Mouse (Mus musculus) limb, embryonic 14.5 days (tissue): ENCODE measurements around the gene Serpina3c. TPM values are rescaled to one million over a fixed set of nuclear protein-coding genes. Genes with fewer than 3 reads are reported as not detected.

Source experiments
- ATAC-seq: fragments of 200-750 bp; cut with Nextera tagmentation; 2 replicates; pipeline ENCODE4 v1.8.0; 2017; ENCODE audit warnings: low read depth, moderate number of reproducible peaks, moderate TSS enrichment; ENCODE audit not compliant: low FRiP score
- DNase-seq: peaks from one replicate; pipeline ENCODE4 v3.0.0-alpha.2; 2015; ENCODE audit warnings: low spot score
- H3K27ac ChIP-seq: fragments of 300-500 bp; sonication (generic); replicated peaks from 2 replicates; pipeline ENCODE4 v1.5.1; 2014; ENCODE audit warnings: low read depth, mild to moderate bottlenecking, low read length, moderate library complexity, mixed read lengths
- H3K27me3 ChIP-seq: fragments of 300-500 bp; sonication (generic); 2 replicates; pipeline ENCODE4 v1.6.1; 2014; ENCODE audit warnings: low read length, mixed read lengths; ENCODE audit not compliant: control insufficient read depth, insufficient read depth
- H3K36me3 ChIP-seq: fragments of 300-500 bp; sonication (generic); 2 replicates; pipeline ENCODE4 v1.6.1; 2014; ENCODE audit warnings: mild to moderate bottlenecking, low read length, moderate library complexity, mixed read lengths; ENCODE audit not compliant: control insufficient read depth, insufficient read depth
- H3K4me1 ChIP-seq: fragments of 300-500 bp; sonication (generic); 2 replicates; pipeline ENCODE4 v1.6.1; 2014; ENCODE audit warnings: antibody characterized with exemption, low read length, mixed read lengths; ENCODE audit not compliant: control insufficient read depth, insufficient read depth
- H3K4me2 ChIP-seq: fragments of 300-500 bp; sonication (generic); replicated peaks from 2 replicates; pipeline ENCODE4 v1.6.1; 2014; ENCODE audit warnings: low read depth, mild to moderate bottlenecking, low read length, moderate library complexity; ENCODE audit not compliant: severe bottlenecking
- H3K4me3 ChIP-seq: fragments of 300-500 bp; sonication (generic); replicated peaks from 2 replicates; pipeline ENCODE4 v1.5.1; 2014; ENCODE audit warnings: low read length
- H3K9ac ChIP-seq: fragments of 300-500 bp; sonication (generic); 2 replicates; pipeline ENCODE4 v1.6.1; 2014; ENCODE audit warnings: mild to moderate bottlenecking, low read depth, low read length, moderate library complexity; ENCODE audit not compliant: severe bottlenecking
- H3K9me3 ChIP-seq: fragments of 300-500 bp; sonication (generic); 2 replicates; pipeline ENCODE4 v1.6.1; 2016; ENCODE audit warnings: low read length; ENCODE audit not compliant: control insufficient read depth
- POLR2A ChIP-seq: fragments of 200-500 bp; IDR thresholded peaks from 2 replicates; pipeline ENCODE4 v1.8.0; 2012; ENCODE audit warnings: inconsistent platforms, mild to moderate bottlenecking, moderate library complexity, borderline replicate concordance; ENCODE audit not compliant: insufficient read depth, insufficient read length; ENCODE audit errors: extremely low read depth
- WGBS: fragments of 180-500 bp; shearing (Covaris S2); extraction: QIAGEN DNeasy Blood & Tissue Kit; methylation state at CpG from one replicate; pipeline ENCODE4 v1.1.7; 2014; 5-methylcytosine and 5-hydroxymethylcytosine counted together
- polyA plus RNA-seq, 2 experiments: library from polyadenylated mRNA; depleted of rRNA in 1 of 2; stranded (reverse) in 1 of 2; unstranded in 1 of 2; fragments of >200 nt; fragmentation: Nextera tagmentation in 1 of 2; extraction: Ambion mirVana in 1 of 2; gene quantifications; 2 replicates each; pipeline versions ENCODE4 v1.2.1 to v1.2.3; 2012 to 2014

Gene Serpina3c
- polyA plus RNA-seq, 2 experiments, result 0.09 TPM; not detected in 1

DNA sequence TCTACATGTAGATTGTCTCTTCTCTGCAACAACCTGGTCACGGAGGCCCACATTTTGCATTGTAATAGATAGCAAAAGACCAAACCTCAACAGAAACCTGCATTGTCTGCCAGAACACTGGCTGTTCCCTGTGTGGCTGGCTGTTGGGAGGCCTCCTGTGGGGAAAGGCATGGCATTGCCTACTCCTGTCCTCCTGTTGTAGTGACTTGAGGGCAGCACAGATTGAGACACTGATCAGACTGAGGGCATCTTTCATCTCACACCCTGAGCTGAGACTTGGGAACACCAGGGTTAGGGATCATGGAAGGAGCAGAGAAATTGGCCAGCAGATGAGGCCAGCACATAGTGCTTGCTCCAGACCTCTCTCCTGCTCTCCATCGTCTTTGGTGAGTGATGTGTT is 15.5 kb downstream of the Serpina3c start:
- no peaks in the 10 kb centered on the region for H3K27me3 ChIP-seq
- H3K4me1 ChIP-seq, result no peaks in the 10 kb centered on the region
- H3K9ac ChIP-seq, result no peak overlapping the region
- no peaks in the 10 kb centered on the region for H3K9me3 ChIP-seq
- no peak overlapping the region for H3K4me3 ChIP-seq
- 80% methylated on average over 2 of the region's 2 CpGs for WGBS
- no peak for ATAC-seq
- no peaks in the 10 kb centered on the region for H3K36me3 ChIP-seq
- TF ChIP-seq POLR2A, result no peak
- no peak overlapping the region for H3K4me2 ChIP-seq
- no peak overlapping the region for H3K27ac ChIP-seq
- no peak for DNase-seq

DNA sequence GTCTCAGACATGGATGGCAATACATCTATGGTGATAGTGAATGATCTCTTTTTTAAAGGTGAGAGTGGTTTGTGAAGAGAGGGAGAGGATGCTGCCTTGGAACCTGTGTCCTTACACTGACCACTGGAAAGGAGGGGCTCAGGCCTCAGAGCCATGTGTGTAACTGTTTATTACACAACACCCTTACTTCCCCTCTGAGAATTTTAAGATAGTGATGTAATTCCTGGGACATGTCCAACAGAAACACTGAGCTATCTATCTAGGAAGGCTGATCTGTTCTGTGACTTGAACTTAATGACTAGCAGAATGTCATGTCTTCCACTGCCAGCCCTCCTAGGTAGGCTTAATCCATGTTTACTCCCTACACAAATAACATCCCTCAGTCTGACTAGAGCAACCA is 22.6 kb downstream of the Serpina3c start:
- H3K36me3 ChIP-seq, result no peaks in the 10 kb centered on the region
- H3K4me1 ChIP-seq, result no peaks in the 10 kb centered on the region
- no peak overlapping the region for H3K4me3 ChIP-seq
- no peak overlapping the region for H3K27ac ChIP-seq
- H3K9me3 ChIP-seq, result no peaks in the 10 kb centered on the region
- no peak for TF ChIP-seq POLR2A
- DNase-seq (no peak), ATAC-seq (no peak)
- no peak overlapping the region for H3K4me2 ChIP-seq
- no peak overlapping the region for H3K9ac ChIP-seq
- no peaks in the 10 kb centered on the region for H3K27me3 ChIP-seq

- no peak within 1 kb of the TSS for H3K9ac ChIP-seq
- no peaks in the 10 kb centered on the region for H3K9me3 ChIP-seq
- no peak for DNase-seq
- WGBS, result 72% methylated on average over 5 of the region's 5 CpGs
- no peak for ATAC-seq
- no peaks in the 10 kb centered on the region for H3K27me3 ChIP-seq
- no peak for TF ChIP-seq POLR2A
- no peaks in the 10 kb centered on the region for H3K4me1 ChIP-seq
- no peaks in the 10 kb centered on the region for H3K36me3 ChIP-seq
- H3K4me3 ChIP-seq, result no peak within 1 kb of the TSS
- H3K4me2 ChIP-seq, result no peak within 1 kb of the TSS
- H3K27ac ChIP-seq, result no peak within 1 kb of the TSS
These were observed 26.0 kb downstream of the Serpina3c start, which contains the start of gene Serpina3b for GRCm38 (mm10) chr12:104127696-104128095. Gene Serpina3b (plus strand): TSS chr12:104127996.

- H3K4me2 ChIP-seq, result no peak overlapping the region
These were observed 28.6 kb downstream of the Serpina3c start for GRCm38 (mm10) chr12:104125021-104125560.

GRCm38 (mm10) chr12:104123996-104124395 is 29.7 kb downstream of the Serpina3c start:
- Histone ChIP-seq H3K9me3 (no peaks in the 10 kb centered on the region), H3K4me3 (no peak overlapping the region), H3K9ac (no peak overlapping the region), H3K27ac (no peak overlapping the region), H3K36me3 (no peaks in the 10 kb centered on the region), H3K27me3 (no peaks in the 10 kb centered on the region), H3K4me2 (no peak overlapping the region), H3K4me1 (no peaks in the 10 kb centered on the region)
- TF ChIP-seq POLR2A, result no peak
- DNase-seq (no peak), ATAC-seq (no peak)
- WGBS, result 69% methylated on average over 2 of the region's 2 CpGs

More at GRCm38 (mm10) chr12:104125021-104125560, 28.6 kb downstream of the Serpina3c start:
- ATAC-seq, result no peak
- Histone ChIP-seq H3K9ac (no peak overlapping the region), H3K4me1 (no peaks in the 10 kb centered on the region), H3K9me3 (no peaks in the 10 kb centered on the region), H3K27ac (no peak overlapping the region), H3K36me3 (no peaks in the 10 kb centered on the region), H3K27me3 (no peaks in the 10 kb centered on the region), H3K4me3 (no peak overlapping the region)
- no peak for TF ChIP-seq POLR2A
- WGBS, result 82% methylated on average over 5 of the region's 5 CpGs
- no peak for DNase-seq

DNA sequence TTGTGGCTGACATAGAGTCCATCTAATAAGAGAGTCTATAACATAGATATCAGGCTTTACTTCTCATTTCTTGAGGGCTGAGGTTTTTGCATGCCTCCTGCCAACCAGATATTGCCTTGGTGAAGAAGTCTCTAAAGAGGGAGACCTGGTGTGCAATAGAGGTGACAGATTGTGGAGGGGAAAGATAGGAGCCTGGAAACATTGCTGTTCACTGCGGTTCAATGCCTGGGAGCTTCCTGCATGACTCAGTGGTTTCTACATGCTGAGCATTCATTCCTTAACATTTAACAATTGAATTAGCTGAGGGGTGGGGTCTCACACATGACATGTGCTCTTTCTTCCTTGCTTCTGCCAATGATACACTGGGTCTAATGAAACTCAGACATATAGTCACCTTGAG is 30.6 kb downstream of the Serpina3c start:
- 83% methylated on average over 1 of the region's 1 CpGs for WGBS

More for the DNA sequence above, 30.6 kb downstream of the Serpina3c start:
- H3K4me1 ChIP-seq, result no peaks in the 10 kb centered on the region
- no peak for DNase-seq
- no peaks in the 10 kb centered on the region for H3K36me3 ChIP-seq
- H3K9me3 ChIP-seq, result no peaks in the 10 kb centered on the region
- no peaks in the 10 kb centered on the region for H3K27me3 ChIP-seq
- H3K4me2 ChIP-seq, result no peak overlapping the region
- no peak for ATAC-seq
- H3K27ac ChIP-seq, result no peak overlapping the region
- H3K4me3 ChIP-seq, result no peak overlapping the region
- no peak for TF ChIP-seq POLR2A
- no peak overlapping the region for H3K9ac ChIP-seq
